Mouse (Mus musculus) R1 (cell line): ENCODE data around the gene Dclk2.

Experiments used
- DNase-seq: peaks from one replicate; pipeline ENCODE4 v3.0.0-alpha.2; 2018; ENCODE audit warnings: low read depth, low spot score

Dclk2 gene

DNA sequence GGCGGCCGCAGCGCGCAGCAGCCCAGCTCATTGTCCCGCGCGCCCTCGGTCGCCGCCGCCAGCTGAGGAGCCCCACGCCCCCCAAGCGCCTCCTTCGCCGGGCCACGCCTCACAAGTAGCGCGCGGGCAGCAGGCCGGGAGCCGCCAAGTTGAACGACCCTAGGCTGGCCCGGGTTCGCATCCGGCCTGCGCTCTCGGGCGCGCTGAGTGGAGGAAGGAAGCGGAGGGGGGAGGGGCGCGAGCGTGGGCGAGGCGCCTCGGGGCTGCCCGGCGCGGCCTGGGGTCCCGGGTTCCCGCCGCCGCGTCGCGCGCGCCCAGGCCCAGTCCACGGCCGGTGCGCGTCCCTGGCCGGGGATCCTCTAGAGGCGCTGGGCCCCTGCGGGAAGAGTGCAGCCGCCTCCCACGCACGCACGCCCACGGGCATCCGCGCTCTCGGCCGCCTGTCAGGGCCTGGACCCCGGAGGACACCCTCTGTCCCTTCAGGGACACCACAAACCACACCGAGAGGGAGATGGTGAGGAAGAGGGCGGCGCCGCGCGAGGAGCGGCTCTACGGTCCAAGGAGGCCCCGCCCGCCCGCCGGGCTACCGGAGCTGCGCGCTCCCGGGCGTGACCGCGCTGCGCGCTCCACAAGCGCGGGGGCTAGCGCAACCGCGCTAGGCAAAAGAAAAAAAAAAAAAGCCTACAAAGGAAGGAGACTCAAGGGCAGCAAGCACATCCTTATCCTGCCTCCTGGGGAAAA, at the start of gene Dclk2:
TSS of gene Dclk2 (minus strand) at position 510 of the 741 bp plus-strand sequence.
- peak; percentile 84 for DNase-seq

- no peak for DNase-seq
These were observed 42.2 kb upstream of the Dclk2 start for GRCm38 (mm10) chr3:86962665-86963435.

DNA sequence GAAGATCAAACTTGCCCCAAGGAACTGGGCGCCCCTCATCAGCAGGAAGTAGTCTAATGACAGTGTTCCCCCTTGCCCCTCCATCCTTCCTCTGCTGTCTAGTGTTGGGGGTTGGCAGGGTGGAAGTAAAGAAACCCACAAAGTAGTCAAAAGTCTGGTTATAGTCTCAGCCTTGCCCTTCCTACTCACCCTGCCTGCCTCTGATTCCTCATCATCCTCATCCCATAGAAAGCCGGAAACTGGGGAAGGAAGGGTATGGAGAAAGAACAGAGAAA, 40.7 kb upstream of the Dclk2 start:
- no peak for DNase-seq

GRCm38 (mm10) chr3:86960656-86961394, 40.2 kb upstream of the Dclk2 start:
- DNase-seq = peak; percentile 34

GRCm38 (mm10) chr3:86959088-86959487, 38.4 kb upstream of the Dclk2 start:
- DNase-seq = no peak

- DNase-seq = no peak
These were observed 34.7 kb upstream of the Dclk2 start for GRCm38 (mm10) chr3:86955376-86955775.

GRCm38 (mm10) chr3:86954521-86954920, 33.9 kb upstream of the Dclk2 start:
- no peak for DNase-seq

GRCm38 (mm10) chr3:86953819-86954218, 33.2 kb upstream of the Dclk2 start:
- no peak for DNase-seq

GRCm38 (mm10) chr3:86950652-86951051, 30.0 kb upstream of the Dclk2 start:
- peak; percentile 92 for DNase-seq

DNA sequence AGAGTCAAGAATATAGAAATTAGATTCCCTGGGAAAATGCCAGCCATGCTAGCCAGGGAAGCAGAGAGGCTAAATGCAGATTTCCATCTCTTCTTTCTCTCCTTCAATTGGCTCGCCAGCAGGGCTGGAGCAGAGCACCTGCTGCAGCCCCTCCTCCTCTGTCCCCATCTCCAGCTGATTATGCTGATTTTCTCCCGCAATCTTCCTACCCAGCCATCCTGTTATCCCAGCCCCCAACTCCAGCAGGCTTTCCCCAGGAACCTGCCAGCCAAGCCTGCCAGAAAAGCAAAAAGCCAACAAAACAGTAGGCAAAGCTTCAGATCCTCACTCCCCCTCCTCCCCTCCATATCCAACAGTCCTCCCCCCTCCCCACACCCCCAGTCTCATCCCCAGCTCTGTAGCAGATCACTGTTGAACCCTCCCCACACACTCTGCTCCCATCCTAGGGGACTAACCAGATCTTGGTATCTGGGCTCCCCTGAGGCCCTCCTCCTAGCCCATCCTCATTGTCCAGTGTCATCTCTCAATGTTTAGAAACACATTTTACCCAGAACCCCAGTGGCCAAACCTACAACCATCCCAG, 15.7 kb upstream of the Dclk2 start:
- DNase-seq = peak; percentile 75

GRCm38 (mm10) chr3:86933446-86933845, 12.8 kb upstream of the Dclk2 start:
- no peak for DNase-seq

- DNase-seq = peak; percentile 39
These were observed 3.0 kb upstream of the Dclk2 start for GRCm38 (mm10) chr3:86923686-86924085.

DNA sequence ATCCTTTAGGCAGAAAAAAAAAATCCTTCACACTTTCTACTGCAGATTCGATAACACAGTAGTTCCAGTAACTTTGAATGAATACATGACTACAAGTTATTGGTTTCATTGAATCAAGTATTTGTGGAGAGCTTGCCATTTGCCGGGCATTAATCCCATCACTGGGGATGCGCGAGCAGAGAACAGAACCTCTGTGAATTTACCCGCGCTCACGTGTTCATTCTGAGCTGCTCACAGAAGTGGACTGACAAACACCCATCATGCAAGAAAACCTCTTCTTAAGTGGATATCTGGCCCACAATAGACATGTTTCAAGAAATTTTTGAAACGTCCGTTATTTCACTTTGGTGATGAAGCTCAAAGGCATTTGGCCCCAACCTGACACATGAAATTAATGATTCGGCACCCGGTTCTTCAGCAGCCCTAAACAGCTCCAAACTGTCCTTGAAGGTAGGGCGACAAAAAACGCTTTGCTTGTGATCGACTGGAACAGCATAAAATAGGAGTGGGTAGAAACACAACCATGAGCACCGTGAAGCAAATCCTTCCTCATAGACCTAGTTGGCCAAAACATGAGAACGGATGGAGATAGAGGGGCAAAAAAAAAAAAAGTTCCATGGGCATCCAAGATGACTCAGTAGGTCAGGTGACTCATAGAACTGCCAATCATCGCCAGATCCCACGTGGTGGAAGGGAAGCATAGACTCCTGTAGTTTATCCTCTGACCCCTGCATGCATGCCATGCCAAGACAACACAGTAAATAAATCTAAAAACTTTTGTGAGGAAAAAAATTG, 726 bp upstream of the Dclk2 start:
- peak; percentile 41 for DNase-seq

GRCm38 (mm10) chr3:86919641-86920342, 860 bp downstream of the Dclk2 start:
- peak; percentile 75 for DNase-seq

DNA sequence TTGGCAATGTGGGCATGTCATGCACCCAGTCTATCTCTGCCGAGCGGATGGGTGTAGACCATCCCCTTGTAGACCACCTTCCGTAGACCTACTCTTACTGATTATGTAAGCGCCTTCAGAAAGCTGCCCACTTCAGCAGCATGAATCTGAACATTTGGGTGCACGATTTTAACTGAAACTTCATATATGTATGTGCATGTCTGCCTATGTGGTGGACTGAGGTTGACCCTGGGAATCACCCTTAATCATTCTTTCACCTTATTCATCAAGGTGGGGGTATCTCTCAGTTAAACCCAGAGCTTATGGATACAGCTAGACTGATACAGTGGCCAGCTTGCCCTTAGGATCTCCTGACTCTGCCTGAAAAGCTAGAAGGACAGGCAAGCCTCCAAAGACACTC, 3.6 kb downstream of the Dclk2 start:
- no peak for DNase-seq

- DNase-seq = peak; percentile 56
These were observed 4.0 kb downstream of the Dclk2 start for GRCm38 (mm10) chr3:86916626-86917025.

DNA sequence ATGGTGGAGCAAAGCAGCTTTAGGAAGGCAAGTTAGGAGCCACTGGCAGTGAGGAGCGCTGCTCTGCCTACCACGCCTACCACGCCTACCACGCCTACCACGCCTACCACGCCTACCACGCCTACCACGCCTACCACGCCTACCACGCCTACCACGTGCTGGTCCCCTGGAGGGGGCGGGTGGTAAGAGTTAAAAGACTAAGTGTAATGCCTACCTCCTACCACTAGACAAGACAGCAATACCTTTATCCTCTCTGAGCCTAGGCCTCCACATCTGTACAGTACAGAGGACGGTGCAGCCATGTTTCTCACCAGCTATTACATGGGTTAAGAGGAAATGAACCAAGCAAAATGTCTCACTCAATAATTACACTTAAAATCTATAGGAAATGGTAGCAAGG, 5.4 kb downstream of the Dclk2 start:
- DNase-seq = peak; percentile 82

DNA sequence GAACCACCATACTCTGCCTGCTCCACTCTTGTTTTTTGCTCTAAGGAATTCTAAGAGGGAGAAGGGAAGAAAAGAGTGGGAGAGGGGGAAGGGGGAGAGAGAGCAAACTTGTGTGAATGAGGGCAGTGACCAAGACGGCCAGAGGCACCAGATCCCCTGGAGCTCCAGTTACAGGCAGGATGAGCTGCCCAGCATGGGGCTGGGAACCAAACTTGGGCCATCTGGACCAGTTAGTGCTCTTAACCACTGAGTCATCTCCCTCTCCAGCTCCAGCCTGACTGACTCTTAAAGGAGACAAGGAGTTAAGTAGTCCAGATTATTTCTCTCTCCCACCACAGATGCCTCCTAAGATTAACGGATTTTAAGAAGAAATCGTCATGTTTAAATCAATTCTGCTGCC, 6.3 kb downstream of the Dclk2 start:
- peak; percentile 47 for DNase-seq

DNA sequence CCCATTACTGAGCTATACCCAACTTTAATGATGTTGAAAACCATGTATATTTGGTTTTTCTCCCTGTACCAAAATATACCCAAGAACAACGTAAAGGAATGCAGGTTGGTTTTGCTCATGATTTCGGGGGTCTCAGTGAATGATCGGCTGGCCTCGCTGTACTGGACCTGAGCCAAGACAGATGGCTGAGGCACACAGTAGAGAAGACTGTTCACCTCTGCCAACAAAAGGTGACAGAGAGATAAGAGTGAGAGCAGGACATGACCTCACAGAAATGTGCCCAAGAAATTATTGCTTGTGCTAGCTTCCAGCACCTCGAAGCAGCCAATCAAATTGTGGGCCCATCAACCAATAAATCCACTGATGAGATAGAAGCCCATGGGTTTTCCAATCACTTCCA, 22.3 kb downstream of the Dclk2 start:
- no peak for DNase-seq

DNA sequence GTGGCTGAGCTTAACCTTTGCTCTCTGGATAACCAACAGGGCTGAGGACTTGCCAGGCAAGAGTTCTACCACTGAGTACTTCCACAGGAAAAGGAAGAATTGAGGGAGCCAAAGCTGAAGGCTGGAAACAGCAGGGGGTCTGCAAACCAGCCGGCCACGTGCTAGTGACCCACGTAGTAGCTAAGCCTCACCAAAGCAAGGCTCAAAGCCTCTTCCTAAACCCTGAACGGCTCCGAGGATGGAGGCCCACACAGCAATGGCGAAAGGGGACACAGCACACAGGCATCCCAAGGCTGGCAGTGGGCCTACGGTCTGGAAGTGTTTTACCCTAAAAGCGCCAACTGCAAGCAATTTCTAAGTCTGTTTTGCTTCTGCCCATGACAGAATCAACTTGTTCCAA, 23.1 kb downstream of the Dclk2 start:
- DNase-seq = peak; percentile 35

- no peak for DNase-seq
These were observed 23.6 kb downstream of the Dclk2 start for GRCm38 (mm10) chr3:86897066-86897465.
